Mouse (Mus musculus) granulocyte monocyte progenitor cell, adult 5-6 weeks (primary cell): ENCODE measurements around the gene Taldo1. TPM values are rescaled to one million over a fixed set of nuclear protein-coding genes. Genes with fewer than 3 reads are reported as not detected.
"Not testable (repeated sequence)": the region's sequence is repeated elsewhere in the genome, so short reads cannot be mapped to it uniquely, and the experiment has no call there.

Experiments used
- ATAC-seq: replicated peaks from 2 replicates; pipeline ENCODE4 v1.8.0; 2016; ENCODE audit warnings: mild to moderate bottlenecking, moderate TSS enrichment, inconsistent platforms; ENCODE audit not compliant: poor library complexity, severe bottlenecking
- total RNA-seq, 2 experiments: library from RNA; stranded (forward) in 1 of 2; stranded (reverse) in 1 of 2; fragments of 200-712, 200-1000 nt in 1 of 2; fragments of >200 nt in 1 of 2; fragmentation: Nextera tagmentation in 1 of 2; gene quantifications; 2 replicates each; pipeline ENCODE4 v1.2.3; 2014 to 2017

The Taldo1 gene
- total RNA-seq, 2 experiments from 2014 or later: 344 to 668 TPM

- ATAC-seq: no peak
Observed at GRCm38 (mm10) chr7:141436523-141436892, 44.5 kb downstream of the Taldo1 start.

GRCm38 (mm10) chr7:141437178-141438120 is 45.5 kb downstream of the Taldo1 start, which contains the start of gene Slc25a22:
Gene Slc25a22 (minus strand): TSS chr7:141437892.
- peak; percentile 72 for ATAC-seq

GRCm38 (mm10) chr7:141438201-141438968 is 46.4 kb downstream of the Taldo1 start:
- no peak for ATAC-seq

- ATAC-seq: no peak
Observed at GRCm38 (mm10) chr7:141439140-141439679, 47.2 kb downstream of the Taldo1 start.

- ATAC-seq: no peak
Observed at GRCm38 (mm10) chr7:141439811-141440210, 47.8 kb downstream of the Taldo1 start.

- ATAC-seq: peak; percentile 20
Observed at GRCm38 (mm10) chr7:141440613-141441012, 48.6 kb downstream of the Taldo1 start.

- no peak for ATAC-seq
Observed at GRCm38 (mm10) chr7:141441460-141441859, 49.5 kb downstream of the Taldo1 start.

GRCm38 (mm10) chr7:141442199-141442598 is 50.2 kb downstream of the Taldo1 start:
- ATAC-seq: no peak

- ATAC-seq: peak; percentile 33
Observed at GRCm38 (mm10) chr7:141443081-141443821, 51.3 kb downstream of the Taldo1 start.

GRCm38 (mm10) chr7:141443828-141444237 is 51.8 kb downstream of the Taldo1 start, which contains the start of gene Pidd1:
Gene Pidd1 (minus strand): TSS chr7:141444025.
- peak; percentile 55 for ATAC-seq

- ATAC-seq: not testable (repeated sequence)
Observed at GRCm38 (mm10) chr7:141446374-141446773, 54.4 kb downstream of the Taldo1 start.

GRCm38 (mm10) chr7:141447110-141447991 is 55.4 kb downstream of the Taldo1 start, which contains the start of gene Rplp2:
Gene Rplp2 (plus strand): TSS chr7:141447370.
- peak; percentile 79 for ATAC-seq

GRCm38 (mm10) chr7:141451928-141452327 is 59.9 kb downstream of the Taldo1 start:
- no peak for ATAC-seq

Other genes with a start within 250 kb of the Taldo1 start
- 79.1 and 109 TPM in 2 replicates for gene Rnh1, start 219.3 kb upstream of the Taldo1 start, total RNA-seq (2014; fragmentation: Nextera tagmentation)
- gene Rnh1, start 219.3 kb upstream of the Taldo1 start, total RNA-seq (2017): 45.2 and 47.7 TPM in 2 replicates
- 57.4 and 69.3 TPM in 2 replicates for gene Hras, start 198.2 kb upstream of the Taldo1 start, total RNA-seq (2014; fragmentation: Nextera tagmentation)
- gene Hras, start 198.2 kb upstream of the Taldo1 start, total RNA-seq (2017): 24.9 and 28.8 TPM in 2 replicates
- 1.4 and 2.4 TPM in 2 replicates for gene Lrrc56, start 198.0 kb upstream of the Taldo1 start, total RNA-seq (2014; fragmentation: Nextera tagmentation)
- 0.52 and 0.62 TPM in 2 replicates for gene Lrrc56, start 198.0 kb upstream of the Taldo1 start, total RNA-seq (2017)
- gene Lmntd2, start 178.1 kb upstream of the Taldo1 start, total RNA-seq (2014; fragmentation: Nextera tagmentation): 2.2 TPM in 1 of 2 replicates, not detected in the other
- gene Lmntd2, start 178.1 kb upstream of the Taldo1 start, total RNA-seq (2017): 0.34 TPM in 1 of 2 replicates, not detected in the other
- 3.1 and 4.5 TPM in 2 replicates for gene Rassf7, start 176.3 kb upstream of the Taldo1 start, total RNA-seq (2014; fragmentation: Nextera tagmentation)
- 2.0 and 4.5 TPM in 2 replicates for gene Rassf7, start 176.3 kb upstream of the Taldo1 start, total RNA-seq (2017)
- 70.9 and 75.4 TPM in 2 replicates for gene Phrf1, start 163.4 kb upstream of the Taldo1 start, total RNA-seq (2014; fragmentation: Nextera tagmentation)
- gene Phrf1, start 163.4 kb upstream of the Taldo1 start, total RNA-seq (2017): 51.7 and 57.7 TPM in 2 replicates
- 0.38 and 1.3 TPM in 2 replicates for gene Irf7, start 125.7 kb upstream of the Taldo1 start, total RNA-seq (2014; fragmentation: Nextera tagmentation)
- 2.1 and 2.7 TPM in 2 replicates for gene Irf7, start 125.7 kb upstream of the Taldo1 start, total RNA-seq (2017)
- not detected in 2 replicates for gene Cdhr5, start 115.4 kb upstream of the Taldo1 start, total RNA-seq (2014; fragmentation: Nextera tagmentation)
- not detected in 2 replicates for gene Cdhr5, start 115.4 kb upstream of the Taldo1 start, total RNA-seq (2017)
- not detected in 2 replicates for gene Sct, start 113.1 kb upstream of the Taldo1 start, total RNA-seq (2014; fragmentation: Nextera tagmentation)
- not detected in 2 replicates for gene Sct, start 113.1 kb upstream of the Taldo1 start, total RNA-seq (2017)
- not detected in 2 replicates for gene Drd4, start 100.2 kb upstream of the Taldo1 start, total RNA-seq (2014; fragmentation: Nextera tagmentation)
- gene Drd4, start 100.2 kb upstream of the Taldo1 start, total RNA-seq (2017): not detected in 2 replicates
- gene Deaf1, start 64.5 kb upstream of the Taldo1 start, total RNA-seq (2014; fragmentation: Nextera tagmentation): 43.3 and 52.4 TPM in 2 replicates
- gene Deaf1, start 64.5 kb upstream of the Taldo1 start, total RNA-seq (2017): 6.3 and 21.4 TPM in 2 replicates
- gene Tmem80, start 64.5 kb upstream of the Taldo1 start, total RNA-seq (2014; fragmentation: Nextera tagmentation): 6.0 and 13.2 TPM in 2 replicates
- gene Tmem80, start 64.5 kb upstream of the Taldo1 start, total RNA-seq (2017): 4.5 and 8.7 TPM in 2 replicates
- 0.11 TPM in 1 of 2 replicates, not detected in the other for gene Eps8l2, start 53.3 kb upstream of the Taldo1 start, total RNA-seq (2014; fragmentation: Nextera tagmentation)
- not detected in 2 replicates for gene Eps8l2, start 53.3 kb upstream of the Taldo1 start, total RNA-seq (2017)
- gene Gatd1, start 21.9 kb downstream of the Taldo1 start, total RNA-seq (2014; fragmentation: Nextera tagmentation): 19.7 and 41.9 TPM in 2 replicates
- gene Gatd1, start 21.9 kb downstream of the Taldo1 start, total RNA-seq (2017): 10.8 and 15.6 TPM in 2 replicates
- not detected in 2 replicates for gene Cend1, start 37.3 kb downstream of the Taldo1 start, total RNA-seq (2014; fragmentation: Nextera tagmentation)
- not detected in 2 replicates for gene Cend1, start 37.3 kb downstream of the Taldo1 start, total RNA-seq (2017)
- 18.8 and 36.2 TPM in 2 replicates for gene Slc25a22, start 45.7 kb downstream of the Taldo1 start, total RNA-seq (2014; fragmentation: Nextera tagmentation)
- 4.3 and 4.9 TPM in 2 replicates for gene Slc25a22, start 45.7 kb downstream of the Taldo1 start, total RNA-seq (2017)
- gene Pidd1, start 51.8 kb downstream of the Taldo1 start, total RNA-seq (2014; fragmentation: Nextera tagmentation): 33.2 and 45.1 TPM in 2 replicates
- gene Pidd1, start 51.8 kb downstream of the Taldo1 start, total RNA-seq (2017): 10.5 and 16.4 TPM in 2 replicates
- 2,601 and 5,139 TPM in 2 replicates for gene Rplp2, start 55.2 kb downstream of the Taldo1 start, total RNA-seq (2014; fragmentation: Nextera tagmentation)
- gene Rplp2, start 55.2 kb downstream of the Taldo1 start, total RNA-seq (2017): 2,496 and 4,245 TPM in 2 replicates
- gene Pnpla2, start 63.0 kb downstream of the Taldo1 start, total RNA-seq (2014; fragmentation: Nextera tagmentation): 93.9 and 97.0 TPM in 2 replicates
- gene Pnpla2, start 63.0 kb downstream of the Taldo1 start, total RNA-seq (2017): 19.0 and 35.1 TPM in 2 replicates
- gene Cracr2b, start 68.9 kb downstream of the Taldo1 start, total RNA-seq (2014; fragmentation: Nextera tagmentation): 15.8 and 21.3 TPM in 2 replicates
- 14.9 and 15.8 TPM in 2 replicates for gene Cracr2b, start 68.9 kb downstream of the Taldo1 start, total RNA-seq (2017)
- 19.2 and 20.0 TPM in 2 replicates for gene Cd151, start 75.2 kb downstream of the Taldo1 start, total RNA-seq (2014; fragmentation: Nextera tagmentation)
- gene Cd151, start 75.2 kb downstream of the Taldo1 start, total RNA-seq (2017): 18.4 and 20.4 TPM in 2 replicates
- 36.4 and 59.6 TPM in 2 replicates for gene Polr2l, start 82.9 kb downstream of the Taldo1 start, total RNA-seq (2014; fragmentation: Nextera tagmentation)
- gene Polr2l, start 82.9 kb downstream of the Taldo1 start, total RNA-seq (2017): 40.9 and 43.5 TPM in 2 replicates
- 50.4 and 53.8 TPM in 2 replicates for gene Tspan4, start 83.0 kb downstream of the Taldo1 start, total RNA-seq (2014; fragmentation: Nextera tagmentation)
- gene Tspan4, start 83.0 kb downstream of the Taldo1 start, total RNA-seq (2017): 42.6 and 44.9 TPM in 2 replicates
- 12.2 and 26.1 TPM in 2 replicates for gene Chid1, start 147.7 kb downstream of the Taldo1 start, total RNA-seq (2014; fragmentation: Nextera tagmentation)
- 40.2 and 40.9 TPM in 2 replicates for gene Chid1, start 147.7 kb downstream of the Taldo1 start, total RNA-seq (2017)
- gene Ap2a2, start 170.0 kb downstream of the Taldo1 start, total RNA-seq (2014; fragmentation: Nextera tagmentation): 18.9 and 21.0 TPM in 2 replicates
- gene Ap2a2, start 170.0 kb downstream of the Taldo1 start, total RNA-seq (2017): 20.2 and 28.4 TPM in 2 replicates